Mouse (Mus musculus) liver, embryonic 16.5 days (tissue): ENCODE results near the gene Plcxd2. TPM values are rescaled to one million over a fixed set of nuclear protein-coding genes. Genes with fewer than 3 reads are reported as not detected.

ENCODE experiments used
- ATAC-seq: fragments of 200-750 bp; cut with Nextera tagmentation; 2 replicates; pipeline ENCODE4 v1.8.0; 2017; ENCODE audit warnings: low read depth, mild to moderate bottlenecking, moderate number of reproducible peaks, moderate library complexity
- H3K27ac ChIP-seq: fragments of 300-500 bp; sonication (generic); 2 replicates; pipeline ENCODE4 v1.5.1; 2014; ENCODE audit warnings: mild to moderate bottlenecking, low read length
- H3K27me3 ChIP-seq: fragments of 300-500 bp; sonication (generic); 2 replicates; pipeline ENCODE4 v1.6.1; 2014; ENCODE audit warnings: low read depth, low read length, mixed read lengths; ENCODE audit not compliant: control insufficient read depth, insufficient read depth
- H3K36me3 ChIP-seq: fragments of 300-500 bp; sonication (generic); 2 replicates; pipeline ENCODE4 v1.6.1; 2014; ENCODE audit warnings: mild to moderate bottlenecking; ENCODE audit not compliant: control insufficient read depth, insufficient read depth
- H3K4me1 ChIP-seq: fragments of 300-500 bp; sonication (generic); 2 replicates; pipeline ENCODE4 v1.6.1; 2014; ENCODE audit warnings: low read depth, low read length, mixed read lengths; ENCODE audit not compliant: control insufficient read depth
- H3K4me2 ChIP-seq: fragments of 300-500 bp; sonication (generic); 2 replicates; pipeline ENCODE4 v1.6.1; 2014; ENCODE audit warnings: low read depth, low read length, mixed read lengths
- H3K4me3 ChIP-seq: fragments of 300-500 bp; sonication (generic); 2 replicates; pipeline ENCODE4 v1.5.1; 2014; ENCODE audit warnings: low read depth, mild to moderate bottlenecking, low read length
- H3K9ac ChIP-seq: fragments of 300-500 bp; sonication (generic); 2 replicates; pipeline ENCODE4 v1.6.1; 2014; ENCODE audit warnings: low read depth, low read length
- H3K9me3 ChIP-seq: fragments of 300-500 bp; sonication (generic); replicated peaks from 2 replicates; pipeline ENCODE4 v1.6.1; 2016; ENCODE audit warnings: low read length; ENCODE audit not compliant: control insufficient read depth
- WGBS: fragments of 180-500 bp; shearing (Covaris S2); extraction: QIAGEN DNeasy Blood & Tissue Kit; methylation state at CpG from one replicate; pipeline ENCODE4 v1.1.7; 2014; ENCODE audit not compliant: insufficient replicate concordance; 5-methylcytosine and 5-hydroxymethylcytosine counted together
- polyA plus RNA-seq: library from polyadenylated mRNA; unstranded; fragments of >200 nt; fragmentation: Nextera tagmentation; extraction: Ambion mirVana; gene quantifications from 2 replicates; pipeline ENCODE4 v1.2.1, GENCODE M21; 2015

Gene Plcxd2
- polyA plus RNA-seq, 1 experiment from 2014 or later = 3.2 TPM

- Histone ChIP-seq H3K36me3 (no peaks in the 10 kb centered on the region), H3K27ac (no peak overlapping the region), H3K4me1 (no peaks in the 10 kb centered on the region), H3K4me3 (no peak overlapping the region), H3K9me3 (no peaks in the 10 kb centered on the region), H3K27me3 (no peaks in the 10 kb centered on the region), H3K4me2 (no peak overlapping the region), H3K9ac (no peak overlapping the region)
- 42% methylated on average over 1 of the region's 1 CpGs for WGBS
- ATAC-seq = no peak
Observed at GRCm38 (mm10) chr16:46019359-46019758, 9.3 kb upstream of the Plcxd2 start.

DNA sequence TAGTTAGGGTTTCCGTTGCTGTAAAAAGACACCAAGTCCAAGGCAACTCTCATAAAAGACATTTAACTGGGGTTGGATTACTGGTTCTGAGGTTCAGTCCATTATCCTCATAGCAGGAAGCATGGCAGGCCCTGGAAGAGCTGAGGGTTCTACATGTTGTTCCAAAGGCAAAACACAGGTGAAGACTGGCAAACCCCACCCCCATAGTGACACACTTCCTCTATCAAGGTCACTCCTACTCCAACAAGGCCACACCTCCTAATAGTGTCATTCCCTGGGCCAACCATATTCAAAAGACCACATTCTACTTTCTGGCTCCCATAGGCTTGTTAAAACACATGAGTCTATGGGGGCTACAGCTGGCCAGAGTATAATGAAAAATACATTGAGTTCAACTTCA is 1.7 kb upstream of the Plcxd2 start:
- 62% methylated on average over 1 of the region's 1 CpGs for WGBS
- no peak for ATAC-seq

DNA sequence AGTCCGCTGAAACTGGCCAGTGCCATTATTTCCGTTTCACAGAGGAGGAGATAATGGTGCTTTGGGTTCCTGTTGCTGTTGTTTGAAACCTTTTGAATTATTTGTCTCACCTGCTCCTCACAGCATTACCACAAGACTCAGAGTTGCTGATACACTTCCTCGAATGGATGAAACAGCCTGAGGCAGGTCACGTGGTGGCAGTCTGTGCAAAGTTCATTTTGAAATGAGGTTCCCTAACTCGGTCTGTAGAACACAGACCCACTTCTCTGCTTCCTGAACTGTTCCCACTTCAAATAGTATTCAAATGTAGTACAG is 845 bp upstream of the Plcxd2 start:
- no peaks in the 10 kb centered on the region for H3K27me3 ChIP-seq
- H3K27ac ChIP-seq = peak overlapping the region; percentile 84
- peak overlapping the region; percentile 1 for H3K9ac ChIP-seq
- no peaks in the 10 kb centered on the region; the same call in 1 of the 2 replicates for H3K4me1 ChIP-seq
- peak overlapping the region; percentile 68 for H3K4me2 ChIP-seq
- WGBS = 3% methylated on average over 5 of the region's 5 CpGs
- H3K4me3 ChIP-seq = peak overlapping the region; percentile 68
- H3K9me3 ChIP-seq = no peaks in the 10 kb centered on the region
- ATAC-seq = peak; percentile 36
- no peaks in the 10 kb centered on the region for H3K36me3 ChIP-seq

More for the DNA sequence above, 1.7 kb upstream of the Plcxd2 start:
- no peaks in the 10 kb centered on the region for H3K27me3 ChIP-seq
- no peak overlapping the region for H3K4me2 ChIP-seq
- H3K9ac ChIP-seq = no peak overlapping the region
- H3K36me3 ChIP-seq = no peaks in the 10 kb centered on the region
- no peak overlapping the region for H3K27ac ChIP-seq
- no peaks in the 10 kb centered on the region for H3K9me3 ChIP-seq
- H3K4me1 ChIP-seq = no peaks in the 10 kb centered on the region; the same call in 1 of the 2 replicates
- H3K4me3 ChIP-seq = no peak overlapping the region

- peak overlapping the region; percentile 68 for H3K4me3 ChIP-seq
- no peak overlapping the region for H3K27ac ChIP-seq
- H3K9ac ChIP-seq = peak overlapping the region; percentile 59
- 3% methylated on average over 13 of the region's 13 CpGs for WGBS
- no peaks in the 10 kb centered on the region for H3K9me3 ChIP-seq
- H3K4me1 ChIP-seq = no peaks in the 10 kb centered on the region; the same call in 1 of the 2 replicates
- peak overlapping the region; percentile 68 for H3K4me2 ChIP-seq
- H3K36me3 ChIP-seq = no peaks in the 10 kb centered on the region
- 0 out of 2 replicates have a peak, but pooled peaks have one; percentile 2 for ATAC-seq
- no peaks in the 10 kb centered on the region for H3K27me3 ChIP-seq
Observed at GRCm38 (mm10) chr16:46009717-46010116, 301 bp downstream of the Plcxd2 start.

DNA sequence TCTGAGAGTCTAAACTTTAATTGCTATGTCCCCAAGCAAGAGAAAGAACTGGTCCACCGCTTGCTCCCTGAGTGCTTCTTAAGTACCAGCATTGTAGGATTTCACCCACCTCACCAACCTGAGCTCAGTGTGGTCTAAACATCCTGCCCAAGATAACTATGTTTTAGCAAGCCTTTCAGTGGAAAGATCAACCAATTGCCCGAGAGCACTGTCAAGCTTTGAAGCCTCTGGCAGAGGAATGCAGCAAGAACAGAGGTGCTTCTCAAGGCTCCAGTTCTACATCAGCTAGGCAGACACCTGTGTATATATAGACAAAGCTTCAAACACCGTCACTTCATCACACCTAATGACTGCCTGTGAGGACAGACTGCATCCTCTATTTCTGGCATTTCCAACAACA is 1.3 kb downstream of the Plcxd2 start:
- Histone ChIP-seq H3K9ac (no peak overlapping the region), H3K4me3 (peak overlapping the region; percentile 68; the same call in 1 of the 2 replicates), H3K27me3 (no peaks in the 10 kb centered on the region), H3K4me2 (peak overlapping the region; percentile 18; the same call in 1 of the 2 replicates), H3K27ac (no peak overlapping the region), H3K4me1 (no peaks in the 10 kb centered on the region; the same call in 1 of the 2 replicates), H3K9me3 (no peaks in the 10 kb centered on the region), H3K36me3 (no peaks in the 10 kb centered on the region)
- ATAC-seq = no peak
- WGBS = 46% methylated on average over 3 of the region's 3 CpGs

DNA sequence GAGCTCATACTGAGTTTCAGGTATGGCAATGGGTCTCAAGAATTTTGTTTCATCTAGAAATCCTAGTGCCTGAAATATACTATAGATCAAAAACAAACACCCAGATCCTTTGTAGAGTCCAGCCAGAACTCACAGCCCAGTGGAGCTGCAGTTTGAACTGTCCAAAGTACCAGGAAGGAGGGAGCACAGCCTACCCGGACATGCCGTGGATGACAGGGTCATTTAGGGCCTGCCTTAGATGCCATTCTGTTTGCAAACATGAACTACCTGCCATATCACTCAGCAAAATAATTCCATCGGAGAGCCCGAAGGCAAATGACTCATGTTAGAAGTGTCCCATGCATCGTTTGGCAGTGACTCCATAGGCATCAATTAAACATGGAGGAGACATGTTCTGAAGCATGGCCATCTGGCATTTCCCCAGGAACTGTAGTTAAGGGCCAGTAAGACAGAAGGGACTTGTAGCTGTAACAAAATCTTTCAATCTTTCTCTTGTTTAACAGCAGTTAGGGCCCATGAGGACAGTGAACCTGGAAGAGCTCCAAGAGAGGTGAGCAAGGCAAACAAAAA is 1.9 kb downstream of the Plcxd2 start:
- no peak overlapping the region for H3K4me3 ChIP-seq
- WGBS = 50% methylated on average over 5 of the region's 5 CpGs
- no peaks in the 10 kb centered on the region for H3K9me3 ChIP-seq

DNA sequence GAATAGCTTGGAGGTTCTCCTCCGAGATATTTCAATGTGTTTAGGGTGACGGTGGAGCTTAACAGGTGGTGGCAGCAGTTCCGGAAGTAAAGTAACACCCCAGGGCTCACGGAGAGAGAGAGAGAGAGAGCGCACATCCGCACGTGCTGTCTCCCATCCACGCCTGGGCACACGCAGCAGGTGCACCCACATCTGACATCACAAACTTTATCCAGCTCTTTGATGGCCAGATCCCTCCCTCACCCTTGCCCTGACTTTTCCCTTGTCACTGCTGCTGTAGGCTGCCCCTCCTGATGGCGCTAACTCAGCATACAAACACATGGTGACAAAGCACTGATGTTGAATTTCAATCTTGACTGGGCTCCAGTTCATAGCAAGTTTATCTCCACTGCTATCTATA is 3.8 kb downstream of the Plcxd2 start:
- Histone ChIP-seq H3K4me2 (no peak overlapping the region), H3K4me3 (no peak overlapping the region), H3K36me3 (no peaks in the 10 kb centered on the region), H3K9me3 (no peaks in the 10 kb centered on the region), H3K27ac (no peak overlapping the region), H3K4me1 (no peaks in the 10 kb centered on the region; the same call in 1 of the 2 replicates), H3K9ac (no peak overlapping the region), H3K27me3 (no peaks in the 10 kb centered on the region)
- 52% methylated on average over 10 of the region's 10 CpGs for WGBS
- ATAC-seq = no peak

More for the DNA sequence above, 1.9 kb downstream of the Plcxd2 start:
- Histone ChIP-seq H3K27me3 (no peaks in the 10 kb centered on the region), H3K4me1 (no peaks in the 10 kb centered on the region; the same call in 1 of the 2 replicates), H3K36me3 (no peaks in the 10 kb centered on the region), H3K9ac (no peak overlapping the region), H3K4me2 (peak overlapping the region; percentile 18), H3K27ac (no peak overlapping the region)
- ATAC-seq = no peak

DNA sequence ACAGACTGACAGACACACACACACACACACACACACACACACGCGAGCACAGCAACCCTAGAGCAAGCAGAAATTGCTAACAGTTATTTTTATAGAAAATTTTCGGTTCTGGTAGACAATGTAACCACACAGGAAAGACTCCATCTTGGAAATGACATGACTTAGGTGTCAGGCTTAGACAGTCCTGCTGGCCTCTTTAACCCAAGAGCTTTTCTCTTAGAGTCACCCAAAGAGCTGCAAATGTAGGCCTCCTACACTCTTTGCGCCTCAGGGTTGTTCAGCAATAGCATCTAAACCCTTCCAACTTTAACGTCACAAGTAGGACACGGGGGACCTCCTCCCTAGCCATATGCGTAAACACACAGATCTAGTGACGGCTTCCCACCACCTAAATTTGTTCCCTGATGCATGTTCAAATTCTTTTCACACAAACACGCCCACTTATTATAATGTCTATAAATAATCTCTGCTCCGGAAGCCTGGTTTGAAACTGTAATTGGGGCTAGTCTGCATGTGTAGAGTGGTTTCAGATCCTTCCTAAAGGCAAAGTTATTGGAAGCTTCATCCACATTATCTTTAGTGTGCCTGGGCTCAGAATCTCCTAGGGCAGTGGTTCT is 8.4 kb downstream of the Plcxd2 start:
- Histone ChIP-seq H3K27ac (no peak overlapping the region), H3K27me3 (no peaks in the 10 kb centered on the region), H3K36me3 (no peaks in the 10 kb centered on the region), H3K4me3 (no peak overlapping the region), H3K4me1 (no peaks in the 10 kb centered on the region), H3K9ac (no peak overlapping the region), H3K9me3 (no peaks in the 10 kb centered on the region), H3K4me2 (no peak overlapping the region)
- WGBS = 67% methylated on average over 10 of the region's 10 CpGs
- no peak for ATAC-seq

DNA sequence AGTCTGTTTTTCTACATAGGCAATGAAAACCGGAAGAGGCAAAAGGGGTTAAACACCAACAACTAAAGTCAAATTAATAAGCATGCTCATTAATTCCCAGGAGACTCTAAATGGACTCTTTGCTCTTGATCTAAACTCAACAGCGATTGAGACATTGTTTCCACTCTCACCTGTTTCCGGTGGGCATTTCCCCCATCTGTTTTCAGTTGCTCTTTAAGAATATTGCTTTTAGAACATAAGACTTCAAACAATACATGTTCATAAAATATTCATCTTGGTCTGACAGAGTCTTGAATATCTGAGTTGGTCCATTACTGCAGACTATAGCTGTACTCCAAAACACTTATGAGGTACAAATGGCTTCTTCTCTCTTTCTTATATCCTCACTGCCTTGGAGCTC is 9.0 kb downstream of the Plcxd2 start:
- no peaks in the 10 kb centered on the region for H3K9me3 ChIP-seq
- no peaks in the 10 kb centered on the region for H3K4me1 ChIP-seq
- no peak overlapping the region for H3K4me3 ChIP-seq
- H3K27me3 ChIP-seq = no peaks in the 10 kb centered on the region
- 60% methylated on average over 3 of the region's 3 CpGs for WGBS
- H3K27ac ChIP-seq = no peak overlapping the region
- no peaks in the 10 kb centered on the region for H3K36me3 ChIP-seq
- H3K4me2 ChIP-seq = no peak overlapping the region
- no peak overlapping the region for H3K9ac ChIP-seq
- no peak for ATAC-seq
